Mouse (Mus musculus) hematopoietic stem cell, adult 5-6 weeks (primary cell): ENCODE data around the gene Clic4. TPM values are rescaled to one million over a fixed set of nuclear protein-coding genes. Genes with fewer than 3 reads are reported as not detected.
A peak's percentile ranks its signal among the peaks of the same experiment; 100 is the strongest.
"Not testable (repeated sequence)": the region's sequence is repeated elsewhere in the genome, so short reads cannot be mapped to it uniquely, and the experiment has no call there.

Experiments used
- ATAC-seq, 2 experiments: fragments of 125-278 bp in 1 of 2; replicated peaks in 1 of 2; 2 replicates each; pipeline ENCODE4 v1.8.0; 2016 to 2017; ENCODE audit warnings: inconsistent platforms in 2 of 2, mild to moderate bottlenecking in 2 of 2, moderate number of reproducible peaks in 2 of 2, low read depth in 1 of 2, moderate TSS enrichment in 1 of 2; ENCODE audit not compliant: low FRiP score in 2 of 2, poor library complexity in 2 of 2, severe bottlenecking in 2 of 2, insufficient read depth in 1 of 2, low TSS enrichment in 1 of 2
- total RNA-seq: library from RNA; stranded (forward); fragments of 172-1452, 232-1000 nt; gene quantifications from 2 replicates; pipeline ENCODE4 v1.2.3, GENCODE M21; 2017

The Clic4 gene
- total RNA-seq, 1 experiment from 2014 or later = 66.9 TPM

DNA sequence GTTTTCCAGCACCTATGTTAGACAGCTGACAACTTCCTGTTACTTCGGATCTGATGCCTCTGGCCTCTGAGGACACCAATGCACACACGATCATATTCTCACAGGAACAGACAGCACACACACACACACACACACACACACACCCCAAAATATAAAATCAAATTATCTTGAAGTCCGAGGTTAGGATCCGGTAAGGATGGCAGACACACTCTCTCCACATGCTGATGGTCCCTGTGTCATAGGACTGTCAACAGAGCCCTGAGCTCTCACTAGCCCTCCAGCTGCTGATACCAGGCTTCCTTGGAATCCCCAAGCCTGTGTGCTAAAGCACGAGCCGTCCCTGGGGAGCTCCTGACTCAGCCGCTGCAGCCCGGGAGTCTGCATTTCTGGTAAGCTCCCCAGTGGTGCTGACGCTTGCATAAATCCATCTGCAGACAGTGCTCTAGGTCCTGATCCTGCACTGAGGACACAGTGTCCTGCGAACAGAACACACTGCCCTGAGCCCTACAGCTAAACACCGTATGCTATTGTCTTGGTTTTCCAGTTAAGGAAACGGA, 83.1 kb downstream of the Clic4 start:
- no peak for ATAC-seq

DNA sequence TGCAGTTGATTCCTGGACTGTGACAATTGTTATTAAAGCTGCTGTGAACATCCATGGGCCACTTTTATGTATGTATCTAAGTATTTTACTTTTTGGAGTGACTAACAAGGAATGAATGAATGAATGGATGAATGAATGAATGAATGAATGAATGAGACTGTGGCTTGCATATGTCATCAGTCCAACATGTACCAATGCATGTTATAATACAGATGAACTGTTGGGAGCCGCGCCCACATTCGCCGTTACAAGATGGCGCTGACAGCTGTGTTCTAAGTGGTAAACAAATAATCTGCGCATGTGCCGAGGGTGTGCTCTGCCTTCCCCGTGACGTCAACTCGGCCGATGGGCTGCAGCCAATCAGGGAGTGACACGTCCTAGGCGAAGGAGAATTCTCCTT, 88.3 kb downstream of the Clic4 start:
- ATAC-seq = not testable (repeated sequence)

DNA sequence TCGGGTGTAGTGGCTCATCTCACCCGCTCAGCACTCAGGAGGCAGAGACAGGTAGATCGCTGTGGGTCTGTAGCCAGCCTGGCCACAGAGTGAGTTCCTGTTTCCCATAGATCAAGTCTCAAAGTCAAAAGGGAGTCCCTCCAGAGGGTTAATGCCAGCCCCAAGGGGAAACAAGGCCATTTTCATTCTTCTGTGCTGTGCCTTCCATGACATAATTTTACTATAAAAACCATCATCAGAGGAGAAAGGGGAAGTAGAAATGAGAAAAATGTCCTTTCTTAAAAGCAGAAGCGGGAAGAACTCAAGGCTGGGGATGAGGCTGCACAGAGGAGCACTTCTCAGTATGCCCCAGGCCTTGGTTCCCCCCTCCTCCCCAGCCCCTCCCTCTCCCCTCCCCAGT, 90.8 kb downstream of the Clic4 start:
- ATAC-seq = peak; percentile 70 to 81

DNA sequence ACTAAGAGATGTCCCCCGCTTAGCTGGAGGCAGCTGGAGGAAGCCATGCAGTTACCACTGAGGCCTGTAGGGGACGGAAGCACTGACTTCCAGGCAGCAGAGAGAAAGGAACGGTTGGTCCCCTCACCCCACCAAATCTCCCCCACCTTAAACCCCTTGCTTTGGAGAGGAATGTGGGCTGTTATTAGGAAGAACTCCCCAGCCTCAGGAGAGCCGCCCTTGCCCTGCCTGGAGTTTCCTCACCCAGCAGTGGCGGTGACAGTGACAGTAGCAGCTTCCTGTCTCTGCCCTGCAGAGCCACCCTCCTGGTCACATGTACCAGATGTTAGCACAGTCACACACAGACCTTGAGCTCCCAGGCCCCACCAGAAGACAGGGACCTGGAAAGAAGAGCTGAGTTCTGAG, 93.5 kb downstream of the Clic4 start:
- ATAC-seq = peak; percentile 41 to 43; a peak in 3 of 4 replicates

- ATAC-seq = no peak
Measured at GRCm38 (mm10) chr4:135177568-135177967, 95.0 kb downstream of the Clic4 start.

DNA sequence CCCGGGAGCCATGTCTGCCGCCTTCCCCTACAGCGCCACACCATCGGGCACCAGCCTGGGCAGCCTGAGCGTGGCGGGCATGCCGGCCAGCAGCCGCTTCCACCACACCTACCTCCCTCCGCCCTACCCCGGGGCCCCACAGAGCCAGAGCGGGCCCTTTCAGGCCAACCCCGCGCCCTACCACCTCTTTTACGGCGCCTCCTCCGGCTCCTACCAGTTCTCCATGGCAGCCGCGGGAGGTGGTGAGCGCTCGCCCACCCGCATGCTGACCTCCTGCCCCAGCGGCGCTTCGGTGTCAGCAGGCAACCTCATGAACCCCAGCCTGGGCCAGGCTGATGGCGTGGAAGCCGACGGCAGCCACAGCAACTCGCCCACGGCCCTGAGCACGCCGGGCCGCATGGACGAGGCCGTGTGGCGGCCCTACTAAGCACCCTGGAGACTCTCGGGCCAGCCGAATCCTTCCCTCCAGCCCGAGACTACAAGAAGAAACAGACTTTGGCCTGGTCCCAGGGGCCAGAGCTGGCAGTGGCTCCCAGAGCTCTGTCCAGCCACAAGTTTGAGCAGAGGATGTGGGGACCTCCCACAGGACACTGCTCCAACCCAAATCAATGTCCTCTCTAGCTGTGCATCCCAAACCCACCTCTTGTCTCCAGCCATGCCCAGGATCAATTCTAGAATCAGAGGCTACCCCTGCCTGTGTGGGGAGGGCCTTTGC, 97.1 kb downstream of the Clic4 start:
- ATAC-seq = no peak

DNA sequence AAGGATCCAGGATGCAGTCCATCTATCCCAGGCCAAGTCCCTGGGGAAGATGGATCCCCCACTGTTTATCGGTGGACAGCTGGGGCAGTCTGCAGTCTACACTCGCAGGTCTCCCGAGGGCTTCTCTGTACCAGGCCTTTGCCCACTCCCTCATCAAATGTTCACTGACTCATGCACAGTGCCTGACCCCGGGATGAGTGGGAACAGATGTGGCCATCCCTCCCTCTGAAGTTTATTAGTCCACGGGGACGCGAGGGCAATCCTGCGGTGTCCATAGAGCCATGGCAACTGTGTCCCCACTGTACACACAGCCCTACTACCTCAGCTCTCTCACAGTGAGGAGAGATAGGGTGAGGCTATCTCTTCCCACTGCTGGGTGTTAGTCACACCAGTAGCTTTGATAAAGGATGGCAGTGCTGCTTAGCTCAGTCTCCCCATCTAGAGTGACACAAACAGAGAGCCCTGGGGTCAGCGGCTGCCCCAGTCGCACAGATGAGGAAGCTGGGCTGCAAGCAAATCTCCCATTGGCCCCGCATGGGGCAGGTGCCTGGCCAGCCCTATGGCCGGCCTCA, 101.2 kb downstream of the Clic4 start:
- ATAC-seq = no peak

DNA sequence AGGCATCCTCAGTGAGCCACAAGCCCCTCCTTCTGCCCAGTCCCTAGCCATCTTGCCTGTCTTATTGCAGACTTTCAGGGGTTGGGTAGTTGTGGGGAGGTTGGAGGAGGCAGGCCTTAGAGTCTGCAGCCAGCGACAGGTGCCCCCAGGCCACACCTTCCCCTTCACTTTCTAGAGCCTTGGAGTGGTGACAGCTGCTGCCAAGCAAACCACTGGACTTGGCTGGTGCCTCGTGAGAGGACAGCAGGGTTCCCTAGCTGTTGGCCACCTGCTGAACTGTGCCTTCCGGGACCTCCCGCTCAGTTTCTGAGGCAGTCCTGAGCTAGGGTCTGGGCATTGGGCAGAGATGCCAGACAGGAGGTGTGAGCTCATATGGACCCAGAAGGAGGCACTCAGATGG, 103.1 kb downstream of the Clic4 start:
- ATAC-seq = no peak

GRCm38 (mm10) chr4:135169096-135169495, 103.5 kb downstream of the Clic4 start:
- ATAC-seq = no peak

GRCm38 (mm10) chr4:135167816-135168527, 104.6 kb downstream of the Clic4 start:
- no peak for ATAC-seq

- no peak for ATAC-seq
Measured at GRCm38 (mm10) chr4:135166413-135167225, 106.0 kb downstream of the Clic4 start.

GRCm38 (mm10) chr4:135165761-135166160, 106.9 kb downstream of the Clic4 start:
- no peak for ATAC-seq

Other genes starting within 250 kb of the Clic4 start
- gene Runx3, start 152.2 kb downstream of the Clic4 start, total RNA-seq = 12.9 and 30.4 TPM in 2 replicates
- 116 and 160 TPM in 2 replicates for gene Srrm1, start 80.5 kb upstream of the Clic4 start, total RNA-seq
- 1.8 TPM in 1 of 2 replicates, not detected in the other for gene Ncmap, start 125.4 kb upstream of the Clic4 start, total RNA-seq
- gene Rcan3, start 161.0 kb upstream of the Clic4 start, total RNA-seq = 7.4 and 8.9 TPM in 2 replicates
- 0.50 TPM in 1 of 2 replicates, not detected in the other for gene Stpg1, start 222.0 kb upstream of the Clic4 start, total RNA-seq
- 20.1 and 37.6 TPM in 2 replicates for gene Nipal3, start 222.2 kb upstream of the Clic4 start, total RNA-seq